Mouse (Mus musculus): Measurements from ENCODE around the gene C130050O18Rik. TPM values are rescaled to one million over a fixed set of nuclear protein-coding genes. Genes with fewer than 3 reads are reported as not detected.

C130050O18Rik gene
- total and polyA plus RNA-seq, 2 experiments = 0.18 to 1.6 TPM

GRCm38 (mm10) chr5:139374841-139375240 lies 30.2 kb upstream of the C130050O18Rik start:
- peak; percentile 72 for DNase-seq (ENCODE audit: extremely low read depth, low read depth, low spot score)
- Histone ChIP-seq H3K36me3 (ENCODE audit: control insufficient read depth, insufficient read depth, low read length) (no peaks in the 10 kb centered on the region), H3K79me2 (ENCODE audit: control insufficient read depth, insufficient read depth, low read length) (peaks cover 3% of the 10 kb centered on the region; the same call in 1 of the 2 replicates), H3K27me3 (ENCODE audit: control insufficient read depth, insufficient read depth, low read length) (no peaks in the 10 kb centered on the region), H3K4me1 (ENCODE audit: control insufficient read depth, insufficient read depth, low read length) (peaks cover 55% of the 10 kb centered on the region), H3K9ac (ENCODE audit: low read depth, low read length) (no peak overlapping the region), H3K4me3 (ENCODE audit: insufficient read depth, low read depth, low read length) (no peak overlapping the region), H3K27ac (replicated peaks; ENCODE audit: insufficient read depth, low read depth, low read length) (peak overlapping the region; percentile 62)
- TF ChIP-seq CTCF (IDR thresholded peaks at IDR 0.05; ENCODE audit: low read depth, low read length) = no peak
- TF ChIP-seq POLR2A (IDR thresholded peaks at IDR 0.05; ENCODE audit: extremely low read depth, insufficient read depth, low read length) = no peak
- 31% methylated on average over 2 of the region's 2 CpGs for WGBS

GRCm38 (mm10) chr5:139377468-139378270 lies 27.4 kb upstream of the C130050O18Rik start, which contains the start of gene Gpr146:
TSS of gene Gpr146 (plus strand) at chr5:139377697.
- no peaks in the 10 kb centered on the region for H3K36me3 ChIP-seq (ENCODE audit: control insufficient read depth, insufficient read depth, low read length)
- H3K79me2 ChIP-seq (ENCODE audit: control insufficient read depth, insufficient read depth, low read length) = no peaks in the 10 kb centered on the region; the same call in 1 of the 2 replicates
- H3K27me3 ChIP-seq (ENCODE audit: control insufficient read depth, insufficient read depth, low read length) = no peaks in the 10 kb centered on the region
- peak; percentile 37 for DNase-seq (ENCODE audit: extremely low read depth, low read depth, low spot score)
- WGBS = 52% methylated on average over 18 of the region's 18 CpGs
- H3K9ac ChIP-seq (ENCODE audit: low read depth, low read length) = 0 out of 2 replicates have a peak within 1 kb of the TSS, but pooled peaks have one; percentile 10
- H3K4me3 ChIP-seq (ENCODE audit: insufficient read depth, low read depth, low read length) = no peak within 1 kb of the TSS
- peaks cover 45% of the 10 kb centered on the region for H3K4me1 ChIP-seq (ENCODE audit: control insufficient read depth, insufficient read depth, low read length)
- TF ChIP-seq CTCF (IDR thresholded peaks at IDR 0.05; ENCODE audit: low read depth, low read length) (no peak), POLR2A (IDR thresholded peaks at IDR 0.05; ENCODE audit: extremely low read depth, insufficient read depth, low read length) (no peak)
- H3K27ac ChIP-seq (replicated peaks; ENCODE audit: insufficient read depth, low read depth, low read length) = peak within 1 kb of the TSS; percentile 92

- Histone ChIP-seq H3K27me3 (ENCODE audit: control insufficient read depth, insufficient read depth, low read length) (no peaks in the 10 kb centered on the region), H3K79me2 (ENCODE audit: control insufficient read depth, insufficient read depth, low read length) (peaks cover 4% of the 10 kb centered on the region; the same call in 1 of the 2 replicates), H3K4me1 (ENCODE audit: control insufficient read depth, insufficient read depth, low read length) (peaks cover 45% of the 10 kb centered on the region), H3K4me3 (ENCODE audit: insufficient read depth, low read depth, low read length) (no peak overlapping the region), H3K36me3 (ENCODE audit: control insufficient read depth, insufficient read depth, low read length) (no peaks in the 10 kb centered on the region), H3K9ac (ENCODE audit: low read depth, low read length) (no peak overlapping the region), H3K27ac (replicated peaks; ENCODE audit: insufficient read depth, low read depth, low read length) (peak overlapping the region; percentile 92)
- TF ChIP-seq CTCF (IDR thresholded peaks at IDR 0.05; ENCODE audit: low read depth, low read length) = no peak
- TF ChIP-seq POLR2A (IDR thresholded peaks at IDR 0.05; ENCODE audit: extremely low read depth, insufficient read depth, low read length) = no peak
- WGBS = 78% methylated on average over 7 of the region's 7 CpGs
- DNase-seq (ENCODE audit: extremely low read depth, low read depth, low spot score) = no peak
Observed at GRCm38 (mm10) chr5:139378271-139378556, 26.9 kb upstream of the C130050O18Rik start.

- peak; percentile 92 for DNase-seq (ENCODE audit: extremely low read depth, low read depth, low spot score)
- no peaks in the 10 kb centered on the region for H3K36me3 ChIP-seq (ENCODE audit: control insufficient read depth, insufficient read depth, low read length)
Observed at GRCm38 (mm10) chr5:139378986-139379629, 26.0 kb upstream of the C130050O18Rik start.

GRCm38 (mm10) chr5:139379771-139380384 lies 25.2 kb upstream of the C130050O18Rik start:
- Histone ChIP-seq H3K27ac (replicated peaks; ENCODE audit: insufficient read depth, low read depth, low read length) (peak overlapping the region; percentile 92), H3K79me2 (ENCODE audit: control insufficient read depth, insufficient read depth, low read length) (peaks cover 11% of the 10 kb centered on the region; the same call in 1 of the 2 replicates), H3K4me1 (ENCODE audit: control insufficient read depth, insufficient read depth, low read length) (peaks cover 46% of the 10 kb centered on the region), H3K4me3 (ENCODE audit: insufficient read depth, low read depth, low read length) (no peak overlapping the region), H3K27me3 (ENCODE audit: control insufficient read depth, insufficient read depth, low read length) (no peaks in the 10 kb centered on the region), H3K36me3 (ENCODE audit: control insufficient read depth, insufficient read depth, low read length) (no peaks in the 10 kb centered on the region), H3K9ac (ENCODE audit: low read depth, low read length) (peak overlapping the region; percentile 38)
- WGBS = 14% methylated on average over 8 of the region's 8 CpGs
- DNase-seq (ENCODE audit: extremely low read depth, low read depth, low spot score) = no peak
- TF ChIP-seq CTCF (IDR thresholded peaks at IDR 0.05; ENCODE audit: low read depth, low read length) (no peak), POLR2A (IDR thresholded peaks at IDR 0.05; ENCODE audit: extremely low read depth, insufficient read depth, low read length) (0 out of 2 replicates have a peak, but pooled peaks have one; percentile 18)

More at GRCm38 (mm10) chr5:139378986-139379629, 26.0 kb upstream of the C130050O18Rik start:
- peaks cover 10% of the 10 kb centered on the region; the same call in 1 of the 2 replicates for H3K79me2 ChIP-seq (ENCODE audit: control insufficient read depth, insufficient read depth, low read length)
- H3K27ac ChIP-seq (replicated peaks; ENCODE audit: insufficient read depth, low read depth, low read length) = peak overlapping the region; percentile 92
- no peak overlapping the region for H3K4me3 ChIP-seq (ENCODE audit: insufficient read depth, low read depth, low read length)
- TF ChIP-seq CTCF (IDR thresholded peaks at IDR 0.05; ENCODE audit: low read depth, low read length) = no peak
- TF ChIP-seq POLR2A (IDR thresholded peaks at IDR 0.05; ENCODE audit: extremely low read depth, insufficient read depth, low read length) = no peak
- H3K4me1 ChIP-seq (ENCODE audit: control insufficient read depth, insufficient read depth, low read length) = peaks cover 47% of the 10 kb centered on the region
- no peaks in the 10 kb centered on the region for H3K27me3 ChIP-seq (ENCODE audit: control insufficient read depth, insufficient read depth, low read length)
- H3K9ac ChIP-seq (ENCODE audit: low read depth, low read length) = peak overlapping the region; percentile 25
- WGBS = 26% methylated on average over 21 of the region's 21 CpGs
